Mouse (Mus musculus): Measurements from ENCODE around the gene Lamc3.

DNA sequence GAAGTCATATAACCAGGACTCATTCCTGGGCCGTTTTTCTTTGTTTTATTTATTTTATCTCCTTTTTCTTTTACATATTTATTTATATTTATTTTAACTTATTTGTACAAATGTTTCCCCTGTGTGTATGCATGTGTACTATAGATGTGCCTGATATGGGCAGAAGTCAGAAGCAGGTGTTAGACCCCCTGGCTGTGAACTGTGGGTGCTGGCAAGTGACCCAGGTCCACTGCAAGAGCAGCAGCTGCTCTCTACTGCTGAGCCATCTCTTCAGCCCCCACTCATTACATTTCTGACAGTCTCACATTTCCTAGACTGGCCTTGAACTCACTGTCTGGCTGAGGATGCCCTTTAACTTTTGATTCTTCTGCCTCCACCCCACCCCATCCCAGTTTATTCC lies 51.2 kb downstream of the Lamc3 start:
- TF ChIP-seq POLR2A (IDR thresholded peaks at IDR 0.05; ENCODE audit: control insufficient read depth, low read depth, low read length) (no peak), CTCF (IDR thresholded peaks at IDR 0.05; ENCODE audit: control insufficient read depth, insufficient read depth, insufficient replicate concordance, low read depth, low read length) (no peak)

Data from testis, adult 2 months (tissue).